Mouse (Mus musculus) heart, embryonic 12.5 days (tissue): ENCODE measurements around the gene Igf2r. TPM values are rescaled to one million over a fixed set of nuclear protein-coding genes. Genes with fewer than 3 reads are reported as not detected.

Experiments
- ATAC-seq: fragments of 200-750 bp; cut with Nextera tagmentation; 2 replicates; pipeline ENCODE4 v1.8.0; 2017; ENCODE audit warnings: moderate TSS enrichment, moderate library complexity; ENCODE audit not compliant: insufficient number of reproducible peaks, low FRiP score
- H3K27ac ChIP-seq: fragments of 300-500 bp; sonication (generic); 2 replicates; pipeline ENCODE4 v1.5.1; 2016; ENCODE audit warnings: mild to moderate bottlenecking, moderate library complexity; ENCODE audit not compliant: poor library complexity, severe bottlenecking
- H3K27me3 ChIP-seq: fragments of 300-500 bp; sonication (generic); replicated peaks from 2 replicates; pipeline ENCODE4 v1.6.1; 2016; ENCODE audit warnings: mild to moderate bottlenecking, moderate library complexity
- H3K36me3 ChIP-seq: fragments of 300-500 bp; sonication (generic); 2 replicates; pipeline ENCODE4 v1.6.1; 2016; ENCODE audit warnings: mild to moderate bottlenecking, moderate library complexity
- H3K4me1 ChIP-seq: fragments of 300-500 bp; sonication (generic); replicated peaks from 2 replicates; pipeline ENCODE4 v1.6.1; 2016; ENCODE audit warnings: mild to moderate bottlenecking
- H3K4me2 ChIP-seq: fragments of 300-500 bp; sonication (generic); 2 replicates; pipeline ENCODE4 v1.6.1; 2016; ENCODE audit warnings: mild to moderate bottlenecking, moderate library complexity
- H3K4me3 ChIP-seq: fragments of 300-500 bp; sonication (generic); 2 replicates; pipeline ENCODE4 v1.5.1; 2016; ENCODE audit warnings: mild to moderate bottlenecking
- H3K9ac ChIP-seq: fragments of 300-500 bp; sonication (generic); 2 replicates; pipeline ENCODE4 v1.6.1; 2016; ENCODE audit warnings: mild to moderate bottlenecking, moderate library complexity
- H3K9me3 ChIP-seq: fragments of 300-500 bp; sonication (generic); replicated peaks from 2 replicates; pipeline ENCODE4 v1.6.1; 2016; ENCODE audit warnings: mild to moderate bottlenecking, moderate library complexity
- WGBS: fragments of 180-500 bp; shearing (Covaris S2); methylation state at CpG from one replicate; pipeline ENCODE4 v1.1.7; 2016; 5-methylcytosine and 5-hydroxymethylcytosine counted together
- polyA plus RNA-seq: library from polyadenylated mRNA; unstranded; fragments of >200 nt; fragmentation: Nextera tagmentation; extraction: Ambion mirVana; gene quantifications from 2 replicates; pipeline ENCODE4 v1.2.1, GENCODE M21; 2016

The Igf2r gene
- polyA plus RNA-seq, 1 experiment from 2014 or later = 293 TPM

- H3K4me1 ChIP-seq = peaks cover 89% of the 10 kb centered on the region
- peak overlapping the region; percentile 68 for H3K9ac ChIP-seq
- H3K4me3 ChIP-seq = 0 out of 2 replicates have a peak overlapping the region, but pooled peaks have one; percentile 1
- no peaks in the 10 kb centered on the region for H3K9me3 ChIP-seq
- no peaks in the 10 kb centered on the region for H3K27me3 ChIP-seq
- H3K4me2 ChIP-seq = peak overlapping the region; percentile 61
- peak overlapping the region; percentile 81 for H3K27ac ChIP-seq
- H3K36me3 ChIP-seq = peaks cover 77% of the 10 kb centered on the region
- 43% methylated on average over 5 of the region's 5 CpGs for WGBS
- ATAC-seq = no peak
Observed at GRCm38 (mm10) chr17:12757990-12758389, 11.5 kb downstream of the Igf2r start.

- H3K27ac ChIP-seq = peak overlapping the region; percentile 81
- peaks cover 94% of the 10 kb centered on the region for H3K4me1 ChIP-seq
- peaks cover 75% of the 10 kb centered on the region for H3K36me3 ChIP-seq
- H3K9me3 ChIP-seq = no peaks in the 10 kb centered on the region
- ATAC-seq = no peak
- H3K27me3 ChIP-seq = no peaks in the 10 kb centered on the region
- no peak overlapping the region for H3K4me3 ChIP-seq
- H3K9ac ChIP-seq = peak overlapping the region; percentile 60; the same call in 1 of the 2 replicates
- H3K4me2 ChIP-seq = peak overlapping the region; percentile 61
- WGBS = 46% methylated on average over 6 of the region's 6 CpGs
Observed at GRCm38 (mm10) chr17:12757161-12757560, 12.3 kb downstream of the Igf2r start.

DNA sequence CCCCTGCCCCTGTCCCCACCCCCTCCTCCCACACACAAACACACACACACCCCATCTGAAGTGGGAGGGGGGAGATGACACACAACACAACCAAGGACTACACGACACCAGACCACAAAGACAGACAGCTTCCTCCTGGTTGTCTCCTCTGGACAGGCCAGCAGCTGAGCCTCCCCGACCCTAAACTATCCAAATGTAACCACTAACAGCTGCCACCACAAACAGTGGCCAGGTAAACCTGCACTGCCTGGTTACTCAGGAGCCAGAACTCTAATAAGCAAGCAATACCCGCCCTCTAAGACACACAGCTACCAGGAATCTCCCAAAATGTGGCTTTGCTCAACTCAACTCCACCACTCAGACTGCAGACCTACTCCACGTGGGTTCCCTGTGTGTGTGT, 13.5 kb downstream of the Igf2r start:
- peaks cover 75% of the 10 kb centered on the region for H3K36me3 ChIP-seq
- WGBS = 44% methylated on average over 4 of the region's 4 CpGs

GRCm38 (mm10) chr17:12755146-12755545, 14.3 kb downstream of the Igf2r start:
- no peaks in the 10 kb centered on the region for H3K27me3 ChIP-seq
- no peak for ATAC-seq
- 54% methylated on average over 4 of the region's 4 CpGs for WGBS
- peaks cover 73% of the 10 kb centered on the region for H3K36me3 ChIP-seq
- peaks cover 98% of the 10 kb centered on the region for H3K4me1 ChIP-seq
- peak overlapping the region; percentile 32; the same call in 1 of the 2 replicates for H3K4me2 ChIP-seq
- H3K9ac ChIP-seq = peak overlapping the region; percentile 58; the same call in 1 of the 2 replicates
- H3K9me3 ChIP-seq = no peaks in the 10 kb centered on the region
- H3K4me3 ChIP-seq = no peak overlapping the region
- H3K27ac ChIP-seq = peak overlapping the region; percentile 44

More for the DNA sequence above, 13.5 kb downstream of the Igf2r start:
- no peak for ATAC-seq
- Histone ChIP-seq H3K27ac (peak overlapping the region; percentile 44), H3K9ac (peak overlapping the region; percentile 58; the same call in 1 of the 2 replicates), H3K4me1 (peaks cover 98% of the 10 kb centered on the region), H3K4me2 (peak overlapping the region; percentile 32), H3K9me3 (no peaks in the 10 kb centered on the region), H3K27me3 (no peaks in the 10 kb centered on the region), H3K4me3 (no peak overlapping the region)

DNA sequence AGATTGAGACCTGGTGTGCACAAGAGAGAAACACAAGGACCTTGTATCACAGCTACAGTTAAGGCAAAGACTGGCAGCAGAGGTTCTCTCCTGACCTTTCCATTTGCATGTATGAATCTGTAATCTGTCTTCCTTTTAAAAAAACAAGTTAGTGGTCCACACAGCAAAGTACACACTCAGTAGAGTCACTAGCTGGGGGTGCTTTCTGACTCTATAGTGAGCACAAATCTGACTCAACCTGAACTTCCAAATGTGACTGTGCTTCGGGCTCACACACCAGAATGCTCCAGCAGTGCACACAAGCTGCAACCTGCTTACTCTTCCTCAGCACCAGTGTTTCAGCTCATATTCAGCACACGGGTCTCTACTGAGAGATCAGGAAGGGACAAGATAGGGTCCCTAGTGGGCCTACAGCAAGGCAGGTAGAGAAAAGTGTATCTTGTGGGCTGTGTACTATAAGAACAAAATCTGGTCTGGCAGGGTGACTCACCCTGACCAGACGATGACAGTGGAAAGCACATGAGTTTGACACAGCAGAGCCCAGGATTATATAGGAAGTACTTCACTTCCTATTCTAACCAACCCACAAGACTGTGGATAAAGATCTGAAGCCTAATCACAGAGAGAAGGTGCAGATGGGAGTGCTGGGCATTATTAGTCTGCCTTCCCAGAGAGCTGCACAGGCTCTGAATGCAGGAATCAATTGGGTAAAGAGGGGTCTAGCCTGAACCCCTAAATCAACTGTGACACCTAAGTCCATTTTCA, 15.0 kb downstream of the Igf2r start:
- peak overlapping the region; percentile 44 for H3K27ac ChIP-seq
- 43% methylated on average over 3 of the region's 3 CpGs for WGBS
- no peak for ATAC-seq

GRCm38 (mm10) chr17:12753050-12753449, 16.4 kb downstream of the Igf2r start:
- WGBS = 32% methylated on average over 4 of the region's 4 CpGs
- peaks cover 98% of the 10 kb centered on the region for H3K4me1 ChIP-seq
- no peaks in the 10 kb centered on the region for H3K9me3 ChIP-seq
- peak overlapping the region; percentile 43 for H3K4me2 ChIP-seq
- no peak for ATAC-seq
- peak overlapping the region; percentile 59 for H3K9ac ChIP-seq
- peaks cover 69% of the 10 kb centered on the region for H3K36me3 ChIP-seq
- no peak overlapping the region for H3K4me3 ChIP-seq
- H3K27ac ChIP-seq = peak overlapping the region; percentile 83
- no peaks in the 10 kb centered on the region for H3K27me3 ChIP-seq

More for the DNA sequence above, 15.0 kb downstream of the Igf2r start:
- Histone ChIP-seq H3K4me2 (peak overlapping the region; percentile 32; the same call in 1 of the 2 replicates), H3K9ac (peak overlapping the region; percentile 58), H3K36me3 (peaks cover 69% of the 10 kb centered on the region), H3K4me3 (no peak overlapping the region), H3K4me1 (peaks cover 98% of the 10 kb centered on the region), H3K27me3 (no peaks in the 10 kb centered on the region), H3K9me3 (no peaks in the 10 kb centered on the region)

DNA sequence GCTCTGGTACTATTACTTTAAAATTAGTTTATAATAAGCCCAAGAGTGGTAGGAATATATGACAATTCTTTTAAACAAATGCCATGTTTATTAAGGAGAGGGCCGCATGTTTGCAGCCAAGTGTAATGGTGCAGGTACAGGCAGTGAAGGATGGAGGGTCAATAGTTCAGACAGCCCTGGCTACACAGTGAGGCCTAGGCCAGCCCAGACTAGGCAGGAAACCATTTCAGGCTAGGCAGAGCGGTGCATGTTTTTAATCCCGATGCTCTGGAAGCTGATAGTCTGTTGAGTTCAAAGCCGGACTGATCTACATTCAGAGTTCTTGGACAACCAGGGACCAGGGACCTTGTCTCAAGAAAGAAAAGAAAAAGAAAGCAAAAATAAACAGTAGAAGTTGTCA, 17.8 kb downstream of the Igf2r start:
- Histone ChIP-seq H3K27me3 (no peaks in the 10 kb centered on the region), H3K4me3 (no peak overlapping the region), H3K9ac (peak overlapping the region; percentile 59; the same call in 1 of the 2 replicates), H3K27ac (peak overlapping the region; percentile 83), H3K36me3 (peaks cover 66% of the 10 kb centered on the region), H3K4me2 (peak overlapping the region; percentile 43), H3K4me1 (peaks cover 93% of the 10 kb centered on the region), H3K9me3 (no peaks in the 10 kb centered on the region)
- 43% methylated on average over 4 of the region's 4 CpGs for WGBS
- ATAC-seq = no peak

DNA sequence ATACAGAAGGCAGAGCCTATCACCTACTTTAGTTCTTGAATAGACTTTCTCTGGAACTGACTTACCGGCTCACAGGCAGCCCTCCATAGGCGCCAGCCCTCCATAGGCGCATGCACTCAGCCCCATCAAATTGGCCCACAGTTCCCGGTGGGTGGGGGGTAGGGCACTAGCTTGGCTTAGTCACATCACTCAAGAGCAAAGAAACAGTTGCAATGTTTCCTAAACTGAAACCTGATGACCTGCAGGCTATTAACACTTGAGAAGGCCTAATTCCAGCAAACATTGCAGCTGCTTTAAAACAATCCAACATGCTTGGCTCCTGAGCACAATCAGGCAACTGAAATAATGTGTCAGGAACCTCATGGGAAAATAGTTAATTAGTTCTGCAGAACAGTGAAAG, 18.2 kb downstream of the Igf2r start:
- H3K9me3 ChIP-seq = no peaks in the 10 kb centered on the region
- whole genome bisulfite sequencing = 37% methylated on average over 4 of the region's 4 CpGs
- H3K9ac ChIP-seq = peak overlapping the region; percentile 53; the same call in 1 of the 2 replicates
- H3K36me3 ChIP-seq = peaks cover 67% of the 10 kb centered on the region
- H3K27ac ChIP-seq = peak overlapping the region; percentile 83
- peaks cover 94% of the 10 kb centered on the region for H3K4me1 ChIP-seq
- peak overlapping the region; percentile 43 for H3K4me2 ChIP-seq
- H3K27me3 ChIP-seq = no peaks in the 10 kb centered on the region
- H3K4me3 ChIP-seq = no peak overlapping the region
- no peak for ATAC-seq

DNA sequence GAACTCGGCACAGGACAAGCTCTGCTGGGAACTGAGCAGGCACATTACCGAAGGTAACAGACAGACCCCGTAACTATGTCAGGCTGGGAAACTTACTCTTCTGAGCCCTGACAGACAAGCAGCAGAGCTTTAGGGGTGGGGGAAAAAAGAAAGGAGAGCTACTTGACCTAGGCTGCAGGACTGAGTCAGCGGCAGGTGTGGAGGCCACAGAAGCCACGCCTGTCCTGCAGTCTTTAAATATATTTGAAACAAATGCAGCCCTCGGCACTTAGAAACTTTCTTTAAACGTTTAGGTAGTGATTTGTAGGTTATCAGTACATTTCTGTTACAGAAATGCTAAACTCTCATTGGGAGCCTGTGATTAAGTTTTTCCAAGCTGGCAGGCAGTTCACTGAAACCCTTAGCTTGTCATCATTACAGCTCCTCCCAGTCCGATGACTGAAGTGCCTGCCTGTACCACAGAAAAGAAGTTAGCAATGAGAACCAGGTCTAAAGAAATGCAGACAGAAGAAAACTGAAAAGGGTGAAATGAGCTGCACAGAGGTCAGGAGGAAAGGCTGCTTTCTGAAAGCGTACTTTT, 18.8 kb downstream of the Igf2r start:
- no peaks in the 10 kb centered on the region for H3K27me3 ChIP-seq
- peak overlapping the region; percentile 2; the same call in 1 of the 2 replicates for H3K4me3 ChIP-seq
- peaks cover 94% of the 10 kb centered on the region for H3K4me1 ChIP-seq
- H3K36me3 ChIP-seq = peaks cover 72% of the 10 kb centered on the region
- H3K27ac ChIP-seq = peak overlapping the region; percentile 83
- peak overlapping the region; percentile 53 for H3K9ac ChIP-seq
- 32% methylated on average over 9 of the region's 9 CpGs for WGBS
- H3K4me2 ChIP-seq = peak overlapping the region; percentile 43
- H3K9me3 ChIP-seq = no peaks in the 10 kb centered on the region
- ATAC-seq = no peak

GRCm38 (mm10) chr17:12749421-12750367, 19.8 kb downstream of the Igf2r start:
- Histone ChIP-seq H3K4me1 (peaks cover 94% of the 10 kb centered on the region), H3K9ac (peak overlapping the region; percentile 53), H3K4me2 (peak overlapping the region; percentile 43), H3K36me3 (peaks cover 75% of the 10 kb centered on the region), H3K4me3 (peak overlapping the region; percentile 2; the same call in 1 of the 2 replicates), H3K27ac (peak overlapping the region; percentile 83), H3K27me3 (no peaks in the 10 kb centered on the region), H3K9me3 (no peaks in the 10 kb centered on the region)
- WGBS = 27% methylated on average over 8 of the region's 8 CpGs
- ATAC-seq = peak; percentile 28; the same call in 1 of the 2 replicates
